Mouse (Mus musculus): ENCODE results near the gene Prrg2. TPM values are rescaled to one million over a fixed set of nuclear protein-coding genes. Genes with fewer than 3 reads are reported as not detected.

The Prrg2 gene
- total and polyA plus RNA-seq, 3 experiments = 5.5 to 23.6 (median 6.2) TPM

DNA sequence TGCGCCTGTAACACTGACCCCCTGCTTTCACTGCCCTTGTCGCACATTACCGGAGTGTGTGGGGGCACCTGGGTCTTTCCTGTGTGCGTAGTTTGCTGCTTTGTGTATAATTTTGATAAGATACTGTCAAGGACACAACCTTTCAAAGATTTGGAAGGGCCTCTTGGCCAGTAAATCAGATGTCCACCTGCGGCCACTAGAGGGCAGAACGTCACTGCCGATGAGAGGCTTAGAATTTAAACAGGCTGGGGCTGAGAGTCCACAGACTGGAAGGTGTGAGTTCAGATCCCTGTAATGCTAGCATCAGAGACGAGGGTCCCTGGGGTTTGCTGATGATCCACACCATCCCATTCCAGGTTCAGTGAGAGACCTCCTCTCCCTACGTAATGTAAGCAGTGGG lies 16.0 kb upstream of the Prrg2 start:
- WGBS = 24% methylated on average over 9 of the region's 9 CpGs
- H3K9ac ChIP-seq (ENCODE audit: low read depth, low read length) = no peak overlapping the region
- H3K4me1 ChIP-seq (ENCODE audit: control insufficient read depth, insufficient read depth, low read length) = peaks cover 8% of the 10 kb centered on the region
- no peaks in the 10 kb centered on the region for H3K27me3 ChIP-seq (ENCODE audit: control insufficient read depth, insufficient read depth, low read length)
- no peaks in the 10 kb centered on the region for H3K36me3 ChIP-seq (ENCODE audit: control insufficient read depth, insufficient read depth, low read length)
- intact Hi-C loops (cut with DNase I) = no loop called here
- H3K27ac ChIP-seq = no peak overlapping the region
- H3K79me2 ChIP-seq (replicated peaks; ENCODE audit: control insufficient read depth, insufficient read depth, low read length) = no peaks in the 10 kb centered on the region; the same call in 1 of the 2 replicates
- no peak overlapping the region for H3K4me3 ChIP-seq
- TF ChIP-seq CTCF (IDR thresholded peaks at IDR 0.05) (peak; percentile 88), POLR2A (IDR thresholded peaks at IDR 0.05; ENCODE audit: insufficient read depth, low read depth, low read length) (no peak), EP300 (IDR thresholded peaks at IDR 0.05; ENCODE audit: insufficient read depth, low read depth, low read length) (peak; percentile 76; the same call in 1 of the 2 replicates)
- DNase-seq = peak; percentile 78 to 84

DNA sequence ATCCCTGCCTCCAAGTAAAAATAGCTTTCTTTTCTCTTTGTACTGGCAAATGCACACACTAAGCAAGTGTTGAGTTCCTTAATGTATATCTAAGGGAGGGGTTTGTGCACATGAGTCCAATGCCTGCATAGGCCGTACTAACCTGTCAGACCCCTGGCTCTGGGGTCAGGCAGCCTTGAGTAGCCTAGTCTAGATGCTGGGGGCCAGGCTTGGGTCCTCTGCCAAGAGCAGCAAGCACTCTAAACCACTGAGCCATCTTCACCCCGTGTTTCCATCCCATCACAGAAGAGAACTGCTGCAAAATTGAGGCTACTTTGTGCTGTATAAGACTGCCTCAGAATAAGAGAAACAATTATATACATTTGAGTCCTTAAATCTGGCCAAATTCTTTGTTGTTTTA lies 15.4 kb upstream of the Prrg2 start:
- TF ChIP-seq POLR2A (IDR thresholded peaks at IDR 0.05; ENCODE audit: insufficient read depth, low read depth, low read length) (no peak), EP300 (IDR thresholded peaks at IDR 0.05; ENCODE audit: insufficient read depth, low read depth, low read length) (no peak), CTCF (IDR thresholded peaks at IDR 0.05) (no peak)
- Histone ChIP-seq H3K79me2 (replicated peaks; ENCODE audit: control insufficient read depth, insufficient read depth, low read length) (no peaks in the 10 kb centered on the region; the same call in 1 of the 2 replicates), H3K27ac (no peak overlapping the region), H3K27me3 (ENCODE audit: control insufficient read depth, insufficient read depth, low read length) (no peaks in the 10 kb centered on the region), H3K36me3 (ENCODE audit: control insufficient read depth, insufficient read depth, low read length) (no peaks in the 10 kb centered on the region), H3K4me3 (no peak overlapping the region), H3K9ac (ENCODE audit: low read depth, low read length) (no peak overlapping the region), H3K4me1 (ENCODE audit: control insufficient read depth, insufficient read depth, low read length) (peaks cover 8% of the 10 kb centered on the region)
- 98% methylated on average over 2 of the region's 2 CpGs for WGBS
- intact Hi-C loops (cut with DNase I) = no loop called here
- no peak for DNase-seq

- no peak for DNase-seq
- Histone ChIP-seq H3K4me1 (ENCODE audit: control insufficient read depth, insufficient read depth, low read length) (peaks cover 7% of the 10 kb centered on the region), H3K79me2 (replicated peaks; ENCODE audit: control insufficient read depth, insufficient read depth, low read length) (no peaks in the 10 kb centered on the region; the same call in 1 of the 2 replicates), H3K4me3 (no peak overlapping the region), H3K36me3 (ENCODE audit: control insufficient read depth, insufficient read depth, low read length) (no peaks in the 10 kb centered on the region), H3K27me3 (ENCODE audit: control insufficient read depth, insufficient read depth, low read length) (no peaks in the 10 kb centered on the region), H3K27ac (no peak overlapping the region), H3K9ac (ENCODE audit: low read depth, low read length) (no peak overlapping the region)
- intact Hi-C loops (cut with DNase I) = no loop called here
- TF ChIP-seq POLR2A (IDR thresholded peaks at IDR 0.05; ENCODE audit: insufficient read depth, low read depth, low read length) (no peak), EP300 (IDR thresholded peaks at IDR 0.05; ENCODE audit: insufficient read depth, low read depth, low read length) (no peak), CTCF (IDR thresholded peaks at IDR 0.05) (no peak)
- WGBS = 90% methylated on average over 14 of the region's 14 CpGs
These were observed 14.8 kb upstream of the Prrg2 start for GRCm38 (mm10) chr7:45077322-45077721.

GRCm38 (mm10) chr7:45076501-45076900 lies 14.0 kb upstream of the Prrg2 start:
- Histone ChIP-seq H3K4me1 (ENCODE audit: control insufficient read depth, insufficient read depth, low read length) (peaks cover 6% of the 10 kb centered on the region), H3K27me3 (ENCODE audit: control insufficient read depth, insufficient read depth, low read length) (no peaks in the 10 kb centered on the region), H3K36me3 (ENCODE audit: control insufficient read depth, insufficient read depth, low read length) (no peaks in the 10 kb centered on the region), H3K9ac (ENCODE audit: low read depth, low read length) (no peak overlapping the region), H3K4me3 (no peak overlapping the region), H3K79me2 (replicated peaks; ENCODE audit: control insufficient read depth, insufficient read depth, low read length) (no peaks in the 10 kb centered on the region; the same call in 1 of the 2 replicates), H3K27ac (no peak overlapping the region)
- TF ChIP-seq POLR2A (IDR thresholded peaks at IDR 0.05; ENCODE audit: insufficient read depth, low read depth, low read length) = no peak
- TF ChIP-seq CTCF (IDR thresholded peaks at IDR 0.05) = no peak
- TF ChIP-seq EP300 (IDR thresholded peaks at IDR 0.05; ENCODE audit: insufficient read depth, low read depth, low read length) = no peak
- intact Hi-C loops (cut with DNase I) = no loop called here
- DNase-seq = no peak
- 90% methylated on average over 30 of the region's 30 CpGs for WGBS

- Histone ChIP-seq H3K4me1 (ENCODE audit: control insufficient read depth, insufficient read depth, low read length) (peaks cover 3% of the 10 kb centered on the region), H3K4me3 (no peak overlapping the region), H3K27me3 (ENCODE audit: control insufficient read depth, insufficient read depth, low read length) (no peaks in the 10 kb centered on the region), H3K79me2 (replicated peaks; ENCODE audit: control insufficient read depth, insufficient read depth, low read length) (no peaks in the 10 kb centered on the region; the same call in 1 of the 2 replicates), H3K36me3 (ENCODE audit: control insufficient read depth, insufficient read depth, low read length) (no peaks in the 10 kb centered on the region), H3K27ac (peak overlapping the region; percentile 68), H3K9ac (ENCODE audit: low read depth, low read length) (no peak overlapping the region)
- TF ChIP-seq EP300 (IDR thresholded peaks at IDR 0.05; ENCODE audit: insufficient read depth, low read depth, low read length) = 0 out of 2 replicates have a peak, but pooled peaks have one; percentile 48
- TF ChIP-seq POLR2A (IDR thresholded peaks at IDR 0.05; ENCODE audit: insufficient read depth, low read depth, low read length) = 0 out of 2 replicates have a peak, but pooled peaks have one; percentile 25
- no peak for TF ChIP-seq CTCF (IDR thresholded peaks at IDR 0.05)
- 36% methylated on average over 4 of the region's 4 CpGs for WGBS
- intact Hi-C loops (cut with DNase I) = no loop called here
- peak; percentile 43 to 70 for DNase-seq
These were observed 12.9 kb upstream of the Prrg2 start for GRCm38 (mm10) chr7:45075405-45075804.

GRCm38 (mm10) chr7:45073949-45074348 lies 11.5 kb upstream of the Prrg2 start:
- Histone ChIP-seq H3K27ac (no peak overlapping the region), H3K4me3 (no peak overlapping the region), H3K4me1 (ENCODE audit: control insufficient read depth, insufficient read depth, low read length) (peaks cover 3% of the 10 kb centered on the region; the same call in 1 of the 2 replicates), H3K79me2 (replicated peaks; ENCODE audit: control insufficient read depth, insufficient read depth, low read length) (no peaks in the 10 kb centered on the region; the same call in 1 of the 2 replicates), H3K9ac (ENCODE audit: low read depth, low read length) (no peak overlapping the region), H3K36me3 (ENCODE audit: control insufficient read depth, insufficient read depth, low read length) (no peaks in the 10 kb centered on the region), H3K27me3 (ENCODE audit: control insufficient read depth, insufficient read depth, low read length) (no peaks in the 10 kb centered on the region)
- DNase-seq = no peak
- TF ChIP-seq EP300 (IDR thresholded peaks at IDR 0.05; ENCODE audit: insufficient read depth, low read depth, low read length) (no peak), POLR2A (IDR thresholded peaks at IDR 0.05; ENCODE audit: insufficient read depth, low read depth, low read length) (no peak), CTCF (IDR thresholded peaks at IDR 0.05) (no peak)
- 93% methylated on average over 12 of the region's 12 CpGs for WGBS
- intact Hi-C loops (cut with DNase I) = no loop called here

All from heart, adult 2 months (tissue).